Mouse (Mus musculus): ENCODE data around the gene Adgrf5.

Adgrf5 gene

DNA sequence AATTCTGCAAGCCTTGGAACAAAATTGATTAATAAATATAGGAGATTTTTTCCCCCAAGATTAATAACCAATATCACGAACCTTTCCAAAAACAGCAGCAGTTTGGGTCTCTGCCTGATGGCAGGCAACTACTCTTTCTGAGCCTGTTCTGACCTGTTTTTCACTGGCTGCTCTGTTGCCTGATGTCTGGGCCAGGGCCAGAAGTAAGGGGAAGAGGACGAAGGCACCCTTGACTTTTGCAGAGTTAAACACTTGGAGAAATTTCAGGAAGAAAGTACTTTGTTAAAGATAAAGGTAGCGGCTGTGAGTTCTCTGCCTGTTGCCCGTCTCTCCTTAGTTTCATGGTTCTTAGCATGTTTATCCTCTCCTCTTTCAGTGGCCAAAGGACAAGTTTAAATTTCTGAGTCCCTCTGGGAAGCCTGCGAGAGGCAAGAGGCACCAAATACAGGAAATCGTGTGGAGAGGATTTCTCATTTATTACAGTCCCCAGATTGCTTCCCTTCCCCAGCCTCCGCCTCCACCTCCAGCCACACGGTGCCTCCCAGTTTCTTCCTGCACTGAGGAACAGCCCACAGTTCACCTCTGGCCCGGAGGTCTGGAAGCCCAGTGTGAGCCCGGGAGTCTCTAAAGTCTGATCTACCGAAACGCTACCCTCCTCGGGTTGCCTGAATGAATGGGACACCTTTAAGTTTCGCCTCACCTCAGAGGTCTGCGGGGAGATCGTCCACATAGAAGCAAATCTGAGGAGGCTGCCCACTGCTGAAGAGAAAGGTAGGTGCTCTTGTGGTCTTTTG lies at the start of gene Adgrf5:
TSS of gene Adgrf5 (plus strand) at position 626 of the 794 bp plus-strand sequence.
- TF ChIP-seq GATA4 (IDR thresholded peaks at IDR 0.05; ENCODE audit: insufficient replicate concordance, low read length), result no peak

DNA sequence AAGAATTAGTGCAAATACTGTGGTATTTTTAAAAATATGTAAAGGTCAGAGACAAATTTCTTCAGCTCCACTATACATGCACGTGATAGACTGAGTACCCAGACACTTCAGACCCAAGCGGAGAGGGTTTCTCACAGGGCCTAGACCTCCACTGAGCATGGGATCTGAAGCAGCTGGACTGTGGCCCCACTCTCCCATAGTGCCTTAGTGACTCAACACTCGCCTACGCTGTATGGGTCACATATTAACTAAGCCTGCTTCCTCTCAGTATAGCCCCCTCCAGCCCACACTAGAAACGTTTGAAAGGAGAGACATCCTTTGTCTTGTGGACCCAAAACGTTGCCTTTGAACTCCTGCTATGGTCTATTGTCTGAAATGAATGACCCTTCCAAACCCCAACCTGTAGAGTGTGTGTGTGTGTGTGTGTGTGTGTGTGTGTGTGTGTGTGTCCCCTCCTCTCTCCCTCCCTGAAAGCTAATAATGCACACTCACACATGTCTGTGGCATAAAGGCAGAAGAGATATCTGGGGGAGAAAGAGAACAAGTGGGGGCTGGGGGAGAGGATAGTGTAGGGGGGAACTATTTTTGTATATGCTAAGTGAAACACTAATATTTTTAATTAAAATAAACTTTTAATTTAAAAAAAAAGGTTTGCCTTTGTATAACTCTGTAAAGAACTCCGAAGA lies 34.1 kb upstream of the Adgrf5 start:
- TF ChIP-seq GATA4 (IDR thresholded peaks at IDR 0.05; ENCODE audit: insufficient replicate concordance, low read length), result no peak

DNA sequence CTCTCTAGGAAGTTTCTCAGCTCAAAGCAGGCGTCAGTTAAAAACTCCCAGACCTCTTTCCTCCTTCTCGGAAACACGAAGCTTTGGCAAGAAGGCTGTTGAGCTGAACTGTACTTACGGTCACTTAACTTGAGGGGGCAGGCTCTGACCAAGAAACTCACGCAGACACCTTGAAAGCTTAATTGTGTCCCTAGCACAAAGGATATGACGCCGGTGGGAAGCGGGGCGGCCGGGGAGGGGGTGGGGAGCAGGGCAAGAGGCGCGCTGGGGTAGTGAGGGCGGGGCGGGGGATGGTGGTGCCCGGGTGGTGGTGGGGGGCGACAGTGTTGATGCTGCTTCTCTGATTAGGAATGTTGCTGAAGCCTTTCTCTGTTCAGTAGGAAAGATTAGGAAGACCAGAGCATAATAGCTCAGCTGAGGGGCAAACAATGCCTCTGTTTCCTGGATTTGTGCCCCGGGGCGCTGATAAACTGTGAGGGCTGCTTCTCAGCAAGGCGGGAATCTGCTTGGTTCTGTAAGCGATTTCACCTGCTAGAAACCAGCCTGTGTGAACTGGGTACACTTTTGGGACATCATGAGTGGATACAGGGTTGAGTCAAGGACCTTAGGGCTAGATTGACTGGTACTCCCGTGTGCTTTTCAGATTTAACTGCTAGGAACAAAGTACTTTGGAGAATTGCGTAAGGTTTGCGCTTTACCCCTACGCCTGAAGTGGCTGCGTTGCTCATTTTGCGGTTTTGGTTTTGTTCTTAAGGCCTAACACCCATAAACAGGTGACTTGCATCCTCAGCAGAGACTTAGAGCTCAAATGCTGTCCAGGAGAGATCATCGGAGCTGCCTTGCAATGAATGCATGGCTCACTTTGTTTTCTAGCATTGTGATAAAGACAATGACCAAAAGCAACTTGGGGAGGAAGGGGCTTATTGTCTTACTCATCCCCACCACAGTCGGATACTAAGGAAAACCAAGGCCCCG lies 33.2 kb upstream of the Adgrf5 start:
- TF ChIP-seq GATA4 (IDR thresholded peaks at IDR 0.05; ENCODE audit: insufficient replicate concordance, low read length), result no peak

DNA sequence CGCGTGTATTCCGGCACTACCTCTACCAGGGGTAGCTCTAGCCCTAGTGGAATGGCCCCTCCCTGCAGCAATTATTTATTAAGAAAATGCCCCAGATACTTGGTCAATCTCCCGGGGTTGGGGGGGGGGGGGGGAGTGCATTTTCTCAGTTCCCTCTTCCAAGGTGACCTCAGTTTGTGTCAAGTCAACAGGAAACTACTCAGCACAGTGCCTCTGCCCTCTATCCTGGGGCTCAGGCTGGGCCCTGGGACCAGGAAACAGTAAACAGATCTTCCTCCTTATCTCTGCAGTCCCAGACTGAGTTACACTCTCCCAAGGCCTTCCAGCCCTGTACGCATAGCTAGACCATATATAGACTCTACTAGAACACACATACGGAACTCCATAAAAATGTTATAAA lies 32.4 kb upstream of the Adgrf5 start:
- TF ChIP-seq GATA4 (IDR thresholded peaks at IDR 0.05; ENCODE audit: insufficient replicate concordance, low read length), result peak; percentile 83; the same call in 1 of the 2 replicates

DNA sequence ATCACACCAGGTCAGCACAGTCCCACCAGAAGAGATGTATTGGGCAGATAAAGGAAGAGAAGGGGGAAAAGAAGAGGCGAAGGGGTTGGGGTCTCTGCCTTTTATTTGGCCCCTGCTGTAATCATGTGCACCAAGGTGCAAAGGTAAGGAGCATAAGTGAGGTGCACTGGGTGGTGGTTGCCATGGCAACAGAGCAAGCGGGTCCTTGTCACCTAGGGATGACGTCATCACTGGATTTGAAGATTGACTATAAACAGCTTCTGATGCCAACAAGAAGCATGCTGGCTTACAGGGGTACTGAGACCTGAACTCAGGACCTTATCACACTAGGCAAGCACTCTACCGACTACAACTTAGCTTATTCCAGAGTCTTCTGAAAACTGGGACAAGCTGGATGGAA lies 31.0 kb upstream of the Adgrf5 start:
- TF ChIP-seq GATA4 (IDR thresholded peaks at IDR 0.05; ENCODE audit: insufficient replicate concordance, low read length), result no peak

DNA sequence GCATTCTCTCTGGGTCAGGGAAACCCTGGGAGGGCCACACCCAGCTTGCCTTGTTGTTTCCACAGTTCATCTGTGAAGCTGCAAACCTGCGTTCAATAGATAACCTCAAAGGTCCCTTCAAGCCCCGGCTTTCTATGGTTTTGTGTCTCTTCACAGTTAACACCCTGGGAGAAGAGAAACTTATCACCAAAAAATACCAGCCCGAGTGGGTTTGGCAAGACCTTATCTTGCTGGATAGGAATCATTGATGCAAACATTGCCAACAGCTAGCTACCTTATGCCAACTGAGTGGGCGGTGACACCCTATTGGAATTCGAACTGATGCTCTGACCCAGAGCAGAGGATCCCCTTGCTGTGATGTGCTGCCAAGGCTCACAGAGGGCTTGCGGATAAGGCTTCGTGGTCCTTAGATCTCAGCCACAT lies 30.5 kb upstream of the Adgrf5 start:
- TF ChIP-seq GATA4 (IDR thresholded peaks at IDR 0.05; ENCODE audit: insufficient replicate concordance, low read length), result peak; percentile 83; the same call in 1 of the 2 replicates

DNA sequence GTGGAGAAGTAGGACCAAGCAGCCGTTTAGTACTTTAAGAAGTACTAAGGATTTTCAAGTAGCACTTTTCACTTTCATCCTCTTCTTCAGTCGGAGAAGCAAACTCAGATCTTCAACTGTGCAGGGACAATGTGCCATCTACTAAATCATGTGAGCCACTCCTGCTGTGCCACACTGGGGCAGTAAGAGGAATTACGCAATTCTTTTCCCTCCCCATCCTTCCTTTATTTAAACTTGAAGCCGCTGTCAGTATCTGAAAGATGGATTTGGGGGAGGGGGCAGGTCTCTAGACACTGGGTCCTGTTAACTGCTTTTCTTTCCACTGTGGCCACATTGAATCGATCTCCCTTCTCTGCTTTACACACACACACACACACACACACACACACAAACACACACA lies 27.6 kb upstream of the Adgrf5 start:
- no peak for TF ChIP-seq GATA4 (IDR thresholded peaks at IDR 0.05; ENCODE audit: insufficient replicate concordance, low read length)

DNA sequence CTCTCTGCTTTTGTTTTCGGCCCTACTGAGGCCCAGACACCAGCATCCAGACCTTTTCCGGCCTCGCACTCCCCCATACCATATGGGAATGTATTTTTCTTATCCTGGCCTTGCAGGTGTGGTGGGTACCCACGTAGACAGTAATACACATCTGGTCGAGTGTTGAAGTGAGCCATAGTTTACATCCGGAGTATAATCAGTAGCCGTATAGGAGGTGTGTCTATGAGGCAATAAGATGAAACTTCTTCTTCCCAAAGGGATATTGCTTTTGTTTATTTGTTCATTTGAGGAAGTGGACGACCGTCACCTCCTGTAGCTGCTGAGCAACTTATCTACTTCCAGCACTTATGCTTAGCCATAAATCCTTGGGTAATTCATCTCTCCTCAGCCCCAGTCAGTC lies 26.2 kb upstream of the Adgrf5 start:
- TF ChIP-seq GATA4 (IDR thresholded peaks at IDR 0.05; ENCODE audit: insufficient replicate concordance, low read length), result no peak

DNA sequence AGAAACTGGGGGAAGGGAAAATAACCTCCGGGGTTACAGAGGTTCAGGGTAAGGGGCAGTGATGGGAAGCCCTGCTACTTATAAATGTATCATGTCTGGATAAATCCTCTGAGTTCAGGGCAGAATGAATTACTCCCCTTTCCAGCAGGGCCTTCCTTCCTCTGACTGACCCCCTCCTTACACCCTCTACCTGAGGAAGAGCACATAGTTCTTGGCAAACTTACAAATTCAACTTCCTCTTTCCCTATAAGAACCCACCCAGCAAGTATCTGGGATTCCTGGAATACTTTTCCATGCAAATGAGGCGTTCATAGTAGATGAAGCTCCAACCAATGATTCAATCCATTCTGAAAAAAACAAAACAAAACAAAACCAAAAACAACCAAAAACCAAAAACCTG lies 22.6 kb upstream of the Adgrf5 start:
- no peak for TF ChIP-seq GATA4 (IDR thresholded peaks at IDR 0.05; ENCODE audit: insufficient replicate concordance, low read length)

DNA sequence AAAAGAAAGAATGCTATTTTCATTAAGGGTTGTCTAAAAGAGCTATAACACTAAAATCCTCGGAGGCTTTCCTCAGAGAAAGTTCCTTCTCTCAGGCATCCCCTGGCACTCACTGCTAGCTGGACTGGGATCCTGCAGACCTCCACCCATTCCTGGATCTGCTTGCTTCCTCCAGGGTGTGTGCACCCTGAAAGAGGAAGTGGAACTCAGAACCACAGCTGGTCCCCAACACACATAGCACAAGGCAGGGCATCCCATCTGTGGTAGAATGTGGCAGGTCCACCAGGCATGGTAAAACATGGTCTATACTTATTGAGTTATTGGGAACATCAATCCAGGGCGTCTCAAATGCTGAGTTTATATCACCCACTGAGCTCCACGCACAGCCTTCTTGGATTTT lies 22.0 kb upstream of the Adgrf5 start:
- no peak for TF ChIP-seq GATA4 (IDR thresholded peaks at IDR 0.05; ENCODE audit: insufficient replicate concordance, low read length)

DNA sequence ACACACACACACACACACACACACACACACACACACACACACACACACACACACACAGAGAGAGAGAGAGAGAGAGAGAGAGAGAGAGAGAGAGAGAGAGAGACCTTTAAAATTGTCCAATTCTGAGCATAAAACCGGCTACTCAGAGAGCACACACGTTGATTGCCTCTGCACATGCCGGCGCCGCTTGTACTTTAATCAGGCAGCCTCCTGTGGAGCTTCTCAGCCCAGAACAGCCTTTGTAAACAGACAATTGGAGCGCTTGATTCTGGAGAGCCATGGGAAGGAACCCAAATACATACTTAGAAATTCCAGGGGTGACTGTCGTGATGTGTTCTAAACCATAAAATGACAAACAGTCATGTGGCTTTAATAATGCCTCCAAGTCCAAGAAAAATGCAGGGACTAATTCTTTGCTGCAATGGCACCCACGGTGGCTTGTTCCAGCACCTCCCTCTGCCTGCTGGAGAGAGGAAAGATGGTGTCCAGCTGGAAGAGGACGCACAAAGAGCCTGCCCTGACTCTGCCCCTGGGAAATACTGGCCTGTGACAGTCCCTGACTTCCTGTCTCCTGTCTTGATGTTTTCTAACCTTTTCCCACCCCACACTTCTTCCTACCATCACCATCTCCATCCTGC lies 2.2 kb upstream of the Adgrf5 start:
- TF ChIP-seq GATA4 (IDR thresholded peaks at IDR 0.05; ENCODE audit: insufficient replicate concordance, low read length), result no peak

DNA sequence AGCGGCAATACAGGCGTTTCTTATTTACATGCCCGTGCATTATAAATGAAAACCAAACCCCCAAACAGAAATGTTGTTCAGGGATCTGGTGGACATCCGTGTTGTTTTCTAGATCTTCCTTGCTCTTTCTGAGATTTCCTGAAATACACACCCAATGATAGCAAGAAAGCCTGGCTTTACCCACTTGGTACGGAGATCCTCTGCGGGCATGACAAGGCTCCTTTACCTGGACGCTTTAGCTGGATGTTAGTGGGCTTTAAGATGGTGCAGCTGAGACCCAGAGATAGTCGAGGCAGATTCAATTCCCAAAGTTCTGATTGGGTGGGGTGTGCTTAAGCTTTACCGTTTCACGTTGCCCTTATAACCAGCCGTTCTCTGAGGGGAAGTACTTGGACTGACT lies 770 bp downstream of the Adgrf5 start:
- no peak for TF ChIP-seq GATA4 (IDR thresholded peaks at IDR 0.05; ENCODE audit: insufficient replicate concordance, low read length)

DNA sequence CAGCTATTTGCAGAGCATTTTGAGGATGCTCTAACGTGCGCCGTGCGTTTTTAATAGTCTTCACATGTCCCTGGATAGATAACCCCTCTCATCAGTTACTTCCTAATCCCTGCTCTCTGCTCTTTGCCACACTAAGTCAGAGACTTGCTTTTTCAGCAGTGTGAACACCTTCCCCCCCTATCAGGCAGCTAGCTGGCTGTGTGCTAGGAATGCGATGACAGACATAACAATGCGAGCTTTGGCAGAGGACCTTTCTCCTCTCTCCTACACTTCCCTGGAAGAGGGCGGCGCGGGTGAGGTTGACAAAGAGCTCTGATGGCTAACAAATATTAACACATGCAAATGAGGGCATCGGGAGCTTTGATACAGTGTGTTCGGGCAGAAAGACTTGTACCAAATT lies 2.1 kb downstream of the Adgrf5 start:
- TF ChIP-seq GATA4 (IDR thresholded peaks at IDR 0.05; ENCODE audit: insufficient replicate concordance, low read length), result peak; percentile 59; the same call in 1 of the 2 replicates

DNA sequence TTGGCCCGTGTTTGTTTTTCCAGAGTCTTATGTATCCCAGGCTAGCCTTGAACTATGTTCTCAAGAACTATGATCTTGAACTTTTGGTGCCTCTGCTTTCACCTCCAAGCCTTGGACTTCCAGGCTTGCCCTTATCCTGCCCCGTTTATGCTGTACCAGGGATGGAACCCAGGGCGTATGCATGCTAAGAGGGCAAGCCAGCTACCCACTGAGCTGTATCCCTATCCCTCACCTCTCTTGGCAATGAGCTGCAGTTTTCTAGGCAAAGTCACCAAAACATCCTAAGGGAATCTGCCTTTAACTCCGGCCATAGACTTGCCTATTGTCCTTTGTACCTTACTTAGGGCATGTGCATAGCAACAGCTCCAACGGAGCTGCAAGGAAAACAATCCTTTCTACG lies 2.6 kb downstream of the Adgrf5 start:
- no peak for TF ChIP-seq GATA4 (IDR thresholded peaks at IDR 0.05; ENCODE audit: insufficient replicate concordance, low read length)

DNA sequence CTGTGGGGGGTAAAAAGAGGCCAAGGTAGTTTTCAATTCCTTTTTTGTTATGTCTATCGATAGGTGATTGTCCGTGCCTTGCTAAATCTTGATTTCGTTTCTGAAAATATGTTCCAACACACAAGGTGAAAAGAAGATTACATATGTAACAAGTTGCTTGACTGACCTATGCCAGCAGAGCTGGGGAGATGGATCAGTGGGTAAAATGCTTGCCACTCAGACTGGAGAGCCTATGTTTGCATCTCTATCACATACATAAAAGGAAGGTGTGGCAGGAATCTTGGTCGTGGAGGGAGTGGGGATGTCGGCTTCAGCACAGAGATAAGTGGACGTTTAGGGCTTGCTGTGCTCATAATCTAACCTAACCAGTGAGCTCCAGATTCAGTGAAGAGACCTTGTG lies 3.7 kb downstream of the Adgrf5 start:
- TF ChIP-seq GATA4 (IDR thresholded peaks at IDR 0.05; ENCODE audit: insufficient replicate concordance, low read length), result no peak

Data from liver, adult (tissue).